Mouse (Mus musculus): ENCODE results near the gene Slc51b.

DNA sequence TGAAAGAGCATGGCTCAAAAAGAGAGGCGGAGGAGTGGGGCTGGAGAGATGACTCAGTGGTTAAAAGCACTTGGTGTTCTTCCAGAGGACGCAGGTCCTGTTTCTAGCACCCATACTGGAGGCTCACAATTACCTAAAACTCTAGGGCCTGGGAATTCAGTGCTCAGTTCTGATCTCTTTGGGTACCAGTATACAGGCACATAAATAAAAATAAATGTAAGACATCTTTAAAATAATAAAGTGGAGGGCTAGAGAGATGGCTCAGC, 17.6 kb downstream of the Slc51b start:
- TF ChIP-seq MAX (IDR thresholded peaks at IDR 0.05), result no peak
- no peak for TF ChIP-seq MYOG (IDR thresholded peaks at IDR 0.05; ENCODE audit: control insufficient read depth, extremely low read depth, insufficient read length)
- no peak for TF ChIP-seq USF1 (IDR thresholded peaks at IDR 0.05; ENCODE audit: low read depth)
- no peak for TF ChIP-seq CTCF (IDR thresholded peaks at IDR 0.05; ENCODE audit: control insufficient read depth, insufficient read depth, insufficient read length)
- TF ChIP-seq MYOD1 (IDR thresholded peaks at IDR 0.05; ENCODE audit: control insufficient read depth, insufficient read length, low read depth), result no peak
- no peak for TF ChIP-seq CEBPB (IDR thresholded peaks at IDR 0.05; ENCODE audit: low read depth)
- TF ChIP-seq FOSL1 (IDR thresholded peaks at IDR 0.05; ENCODE audit: insufficient read depth, low read length, poor library complexity, severe bottlenecking), result no peak
